In genomic region chr8:72720541-72720940, GRCm38 (mm10) we compare ENCODE assay signal across 14 mouse cellular contexts.
"Had no signal": no experiment of that assay in that cellular context is flagged by ENCODE, and none has a peak within 500 bp of the region (broad histone marks: within the 10 kb centered on the region; RNA-seq: fewer than 3 reads in every experiment).

No protein-coding gene starts in this region.

- DNase-seq: kidney, adult 8-10 months; kidney, postnatal 25 days; layer of hippocampus, adult 9-11 months; layer of hippocampus, postnatal 36 days; liver; liver, embryonic 13.5 days; liver, postnatal 0 days; right cerebral cortex, postnatal 14 days; thymus, postnatal 36 days had no signal

- H3K4me3 ChIP-seq: limb, embryonic 12.5 days; liver, embryonic 13.5 days; lung, embryonic 15.5 days; midbrain, embryonic 12.5 days; myocyte; neural tube, embryonic 12.5 days had no signal

- H3K9me3 ChIP-seq: liver, embryonic 13.5 days; lung, embryonic 15.5 days; midbrain, embryonic 12.5 days; neural tube, embryonic 12.5 days had no signal

- ATAC-seq: liver, postnatal 0 days had no signal

- H3K4me2 ChIP-seq: limb, embryonic 12.5 days; liver, embryonic 13.5 days; lung, embryonic 15.5 days; midbrain, embryonic 12.5 days; neural tube, embryonic 12.5 days had no signal

- H3K27ac ChIP-seq: limb, embryonic 12.5 days; liver, embryonic 13.5 days; lung, embryonic 15.5 days; midbrain, embryonic 12.5 days; neural tube, embryonic 12.5 days had no signal

- H3K27me3 ChIP-seq: limb, embryonic 12.5 days; liver, embryonic 13.5 days; lung, embryonic 15.5 days; midbrain, embryonic 12.5 days; neural tube, embryonic 12.5 days had no signal

- H3K9ac ChIP-seq: limb, embryonic 12.5 days; liver, embryonic 13.5 days; liver, postnatal 0 days; lung, embryonic 15.5 days; midbrain, embryonic 12.5 days; neural tube, embryonic 12.5 days had no signal
